Mouse (Mus musculus): ENCODE data around the gene Cops7a.

GRCm38 (mm10) chr6:124932314-124932695 is 33.0 kb downstream of the Cops7a start:
- TF ChIP-seq GATA1 (IDR thresholded peaks at IDR 0.05; ENCODE audit: borderline replicate concordance, low read length): no peak
- no peak for TF ChIP-seq FLI1 (IDR thresholded peaks at IDR 0.05; ENCODE audit: low read length)

All from megakaryocyte, embryonic 14.5 days (primary cell).